Mouse (Mus musculus): Measurements from ENCODE around the gene Ucp3. TPM values are rescaled to one million over a fixed set of nuclear protein-coding genes. Genes with fewer than 3 reads are reported as not detected.

Gene Ucp3
- total RNA-seq, 2 experiments from 2014 or later: 34.9 to 45.2 TPM

Other genes with a start within 250 kb of the Ucp3 start
- 10 to 100 TPM in 1 of 2 experiments, 1 to 10 TPM in 1; 8.5 to 12.8 TPM for gene Pgm2l1, start 245.6 kb upstream of the Ucp3 start, total RNA-seq (2021)
- gene P4ha3, start 187.5 kb upstream of the Ucp3 start, total RNA-seq (2021): 1 to 10 TPM; 3.1 TPM
- gene C2cd3, start 100.8 kb upstream of the Ucp3 start, total RNA-seq (2021): 10 to 100 TPM; 15.9 to 19.7 TPM
- gene Ppme1, start 100.7 kb upstream of the Ucp3 start, total RNA-seq (2021): 10 to 100 TPM; 41.7 to 44.4 TPM
- 100 to 1,000 TPM; 482 to 541 TPM for gene Ucp2, start 20.3 kb downstream of the Ucp3 start, total RNA-seq (2021)
- under 1 TPM in 1 of 2 experiments, not detected in 1; 0.30 TPM for gene Dnajb13, start 42.0 kb downstream of the Ucp3 start, total RNA-seq (2021)
- gene Coa4, start 64.1 kb downstream of the Ucp3 start, total RNA-seq (2021): 10 to 100 TPM; 10.7 to 11.6 TPM
- gene Rab6a, start 134.4 kb downstream of the Ucp3 start, total RNA-seq (2021): 10 to 100 TPM; 65.0 to 67.0 TPM
- 10 to 100 TPM; 62.5 to 73.7 TPM for gene Mrpl48, start 135.3 kb downstream of the Ucp3 start, total RNA-seq (2021)
- 1 to 10 TPM; 4.3 to 5.4 TPM for gene Plekhb1, start 189.4 kb downstream of the Ucp3 start, total RNA-seq (2021)
- gene Fam168a, start 233.6 kb downstream of the Ucp3 start, total RNA-seq (2021): 10 to 100 TPM; 46.7 to 51.2 TPM

All from adrenal gland, postnatal 10 days (tissue).